Mouse (Mus musculus): ENCODE results near the gene Alpk1. TPM values are rescaled to one million over a fixed set of nuclear protein-coding genes. Genes with fewer than 3 reads are reported as not detected.

The Alpk1 gene
- polyA plus RNA-seq, 2 experiments = 0.19 to 0.59 TPM

DNA sequence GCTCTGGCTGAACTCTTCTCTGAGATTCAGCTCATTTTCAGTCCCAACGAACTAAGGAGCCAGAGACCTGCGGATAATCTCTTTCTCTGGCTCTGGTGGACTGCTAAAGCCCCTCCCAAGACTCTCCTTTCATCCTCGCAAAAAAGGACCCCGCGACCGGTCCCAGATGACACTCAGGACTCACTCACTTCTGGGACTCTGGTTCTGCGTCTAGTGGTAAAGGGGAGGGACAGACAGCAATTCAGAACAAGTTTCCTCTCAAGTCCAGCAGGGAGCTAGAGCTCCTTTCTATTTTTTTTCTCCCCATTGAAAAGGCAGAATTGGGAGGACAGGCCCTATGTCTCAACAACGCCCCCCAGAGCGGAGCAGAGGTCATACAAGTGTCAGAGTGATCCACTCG lies 148.7 kb downstream of the Alpk1 start:
- ATAC-seq (ENCODE audit: insufficient read depth) (no peak), DNase-seq (ENCODE audit: low read depth in 3 of 3, low spot score in 3 of 3) (no peak)
- Histone ChIP-seq H3K36me3 (replicated peaks; ENCODE audit: control insufficient read depth, insufficient read depth, low read depth) (no peaks in the 10 kb centered on the region), H3K27ac (no peak overlapping the region), H3K9me3 (ENCODE audit: control insufficient read depth, low read length) (no peaks in the 10 kb centered on the region), H3K4me2 (ENCODE audit: low read depth) (no peak overlapping the region), H3K4me1 (replicated peaks; ENCODE audit: control insufficient read depth in 2 of 2, insufficient read depth in 2 of 2, low read length in 1 of 2) (no peaks in the 10 kb centered on the region), H3K4me3 (ENCODE audit: insufficient read depth in 1 of 2, low read depth in 2 of 2, low read length in 2 of 2) (no peak overlapping the region), H3K9ac (replicated peaks) (no peak overlapping the region), H3K27me3 (ENCODE audit: control insufficient read depth, insufficient read depth, low read length) (peaks cover 93% of the 10 kb centered on the region)
- no peak for TF ChIP-seq EP300 (IDR thresholded peaks at IDR 0.05; ENCODE audit: low read depth)
- no peak for TF ChIP-seq CTCF (IDR thresholded peaks at IDR 0.05; ENCODE audit: low read depth)
- WGBS (ENCODE audit: insufficient replicate concordance) = 1% methylated on average over 10 of the region's 10 CpGs

DNA sequence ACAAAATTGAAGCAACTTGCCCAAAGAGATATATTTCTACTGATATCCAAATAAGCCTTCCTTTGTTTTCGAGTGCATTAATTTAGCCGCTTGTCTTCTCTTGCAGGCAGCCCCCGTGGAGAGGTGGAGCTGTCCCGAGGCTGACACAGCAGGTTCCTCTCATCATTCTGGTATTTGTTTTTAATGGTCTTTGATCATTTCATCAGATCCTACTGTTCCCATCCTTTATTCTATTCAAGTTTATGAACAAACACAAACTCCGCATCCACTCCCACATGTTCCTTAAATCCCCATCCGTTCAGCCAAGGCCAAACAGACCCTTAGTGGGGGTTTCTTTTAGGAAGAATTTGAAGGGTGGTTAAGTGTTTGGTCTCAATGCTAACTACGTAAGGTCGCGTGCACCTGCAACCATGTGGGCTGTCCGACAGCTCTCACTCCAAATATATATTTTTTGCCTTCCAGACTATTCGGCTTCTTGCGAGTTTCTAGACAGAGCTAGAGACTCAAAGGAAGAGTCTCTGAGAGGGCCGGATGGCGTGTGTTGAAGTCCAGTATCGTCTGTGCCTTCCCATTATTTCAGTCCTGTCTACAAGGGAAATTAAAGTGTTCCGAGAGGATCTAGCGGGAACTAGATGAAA lies 149.5 kb downstream of the Alpk1 start:
- Histone ChIP-seq H3K4me2 (ENCODE audit: low read depth) (no peak overlapping the region), H3K36me3 (replicated peaks; ENCODE audit: control insufficient read depth, insufficient read depth, low read depth) (no peaks in the 10 kb centered on the region), H3K27me3 (ENCODE audit: control insufficient read depth, insufficient read depth, low read length) (peaks cover 96% of the 10 kb centered on the region), H3K27ac (no peak overlapping the region), H3K4me1 (replicated peaks; ENCODE audit: control insufficient read depth in 2 of 2, insufficient read depth in 2 of 2, low read length in 1 of 2) (no peaks in the 10 kb centered on the region), H3K9ac (replicated peaks) (no peak overlapping the region), H3K4me3 (ENCODE audit: insufficient read depth in 1 of 2, low read depth in 2 of 2, low read length in 2 of 2) (no peak overlapping the region), H3K9me3 (ENCODE audit: control insufficient read depth, low read length) (no peaks in the 10 kb centered on the region)
- DNase-seq (ENCODE audit: low read depth in 3 of 3, low spot score in 3 of 3) (no peak), ATAC-seq (ENCODE audit: insufficient read depth) (no peak)
- TF ChIP-seq EP300 (IDR thresholded peaks at IDR 0.05; ENCODE audit: low read depth) = no peak
- no peak for TF ChIP-seq CTCF (IDR thresholded peaks at IDR 0.05; ENCODE audit: low read depth)
- 6% methylated on average over 17 of the region's 17 CpGs for WGBS (ENCODE audit: insufficient replicate concordance)

DNA sequence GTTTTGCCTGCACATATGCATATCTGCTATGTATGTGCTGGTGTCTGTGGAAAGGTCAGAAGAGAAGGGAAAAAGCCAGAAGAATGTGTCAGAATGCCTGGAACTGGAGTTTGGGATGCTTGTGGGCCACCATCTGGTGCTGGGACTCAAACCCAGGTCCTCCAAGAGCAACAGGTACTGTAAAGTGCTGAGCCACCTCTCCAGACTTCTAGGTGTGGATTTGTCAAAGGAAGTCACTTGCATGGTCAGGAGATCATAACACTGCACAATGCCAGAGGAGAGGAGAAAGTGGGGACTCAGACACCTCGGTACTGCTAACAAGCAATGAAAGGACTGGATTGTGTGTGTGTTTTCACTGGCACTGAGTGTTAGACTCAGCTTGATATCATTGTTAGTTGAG lies 150.1 kb downstream of the Alpk1 start:
- Histone ChIP-seq H3K27ac (no peak overlapping the region), H3K4me3 (ENCODE audit: insufficient read depth in 1 of 2, low read depth in 2 of 2, low read length in 2 of 2) (no peak overlapping the region), H3K4me2 (ENCODE audit: low read depth) (no peak overlapping the region), H3K9me3 (ENCODE audit: control insufficient read depth, low read length) (no peaks in the 10 kb centered on the region), H3K36me3 (replicated peaks; ENCODE audit: control insufficient read depth, insufficient read depth, low read depth) (no peaks in the 10 kb centered on the region), H3K27me3 (ENCODE audit: control insufficient read depth, insufficient read depth, low read length) (peaks cover 97% of the 10 kb centered on the region), H3K9ac (replicated peaks) (no peak overlapping the region), H3K4me1 (replicated peaks; ENCODE audit: control insufficient read depth in 2 of 2, insufficient read depth in 2 of 2, low read length in 1 of 2) (no peaks in the 10 kb centered on the region; a peak in 1 of 4 replicates)
- DNase-seq (ENCODE audit: low read depth in 3 of 3, low spot score in 3 of 3) (no peak), ATAC-seq (ENCODE audit: insufficient read depth) (no peak)
- TF ChIP-seq CTCF (IDR thresholded peaks at IDR 0.05; ENCODE audit: low read depth) (no peak), EP300 (IDR thresholded peaks at IDR 0.05; ENCODE audit: low read depth) (no peak)
- 17% methylated on average over 1 of the region's 1 CpGs for WGBS (ENCODE audit: insufficient replicate concordance)

DNA sequence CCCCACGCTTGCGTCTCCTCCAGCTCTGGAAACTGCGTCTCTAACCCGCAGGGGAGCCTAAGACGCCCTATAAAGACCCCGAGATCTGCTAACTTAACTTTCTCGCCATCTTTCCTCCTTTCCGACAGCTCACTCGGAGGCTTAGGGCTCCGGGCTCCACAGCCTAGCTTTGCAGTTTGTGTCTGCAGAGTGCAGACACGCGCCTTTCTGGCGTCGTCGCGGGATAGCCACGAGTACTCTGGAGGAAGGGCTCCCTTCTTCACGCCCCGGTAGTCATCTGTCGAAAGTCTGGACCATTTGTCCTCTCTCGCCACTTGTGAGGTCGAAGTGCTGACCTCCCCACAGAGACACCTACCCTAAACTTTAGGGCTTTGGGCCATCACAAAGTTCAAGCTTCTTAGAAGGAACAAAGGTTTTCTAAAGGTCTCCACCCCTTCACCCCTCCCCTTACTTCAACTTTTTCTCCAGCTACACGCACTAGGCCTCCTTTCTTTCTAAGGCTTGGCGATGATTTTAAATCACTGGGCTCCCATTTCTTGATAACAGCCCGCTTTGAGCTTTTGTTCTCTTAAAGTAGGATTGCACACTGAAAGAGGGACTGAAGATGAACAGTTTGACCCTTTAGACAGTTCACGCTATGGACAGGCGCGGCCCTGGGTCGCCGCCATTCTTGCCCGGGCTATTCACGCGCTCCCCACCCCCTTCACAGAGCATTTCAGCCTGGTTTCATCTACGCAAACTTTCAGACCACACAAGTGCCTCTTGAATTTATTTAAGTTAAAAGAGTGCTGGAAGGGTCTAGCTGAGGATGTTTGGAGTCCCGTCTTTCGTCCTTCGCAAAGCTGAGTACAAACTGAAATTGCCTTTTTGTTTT lies 151.8 kb downstream of the Alpk1 start:
- ATAC-seq (ENCODE audit: insufficient read depth) (no peak), DNase-seq (ENCODE audit: low read depth in 3 of 3, low spot score in 3 of 3) (no peak)
- 2% methylated on average over 37 of the region's 37 CpGs for WGBS (ENCODE audit: insufficient replicate concordance)
- H3K4me1 ChIP-seq (replicated peaks; ENCODE audit: control insufficient read depth in 2 of 2, insufficient read depth in 2 of 2, low read length in 1 of 2) = no peaks in the 10 kb centered on the region; a peak in 1 of 4 replicates
- H3K36me3 ChIP-seq (replicated peaks; ENCODE audit: control insufficient read depth, insufficient read depth, low read depth) = no peaks in the 10 kb centered on the region
- H3K9me3 ChIP-seq (ENCODE audit: control insufficient read depth, low read length) = no peaks in the 10 kb centered on the region
- H3K4me3 ChIP-seq (ENCODE audit: insufficient read depth in 1 of 2, low read depth in 2 of 2, low read length in 2 of 2) = no peak overlapping the region
- TF ChIP-seq EP300 (IDR thresholded peaks at IDR 0.05; ENCODE audit: low read depth) (no peak), CTCF (IDR thresholded peaks at IDR 0.05; ENCODE audit: low read depth) (no peak)
- H3K9ac ChIP-seq (replicated peaks) = no peak overlapping the region
- H3K27me3 ChIP-seq (ENCODE audit: control insufficient read depth, insufficient read depth, low read length) = peaks cover 86% of the 10 kb centered on the region
- no peak overlapping the region for H3K27ac ChIP-seq
- no peak overlapping the region for H3K4me2 ChIP-seq (ENCODE audit: low read depth)

DNA sequence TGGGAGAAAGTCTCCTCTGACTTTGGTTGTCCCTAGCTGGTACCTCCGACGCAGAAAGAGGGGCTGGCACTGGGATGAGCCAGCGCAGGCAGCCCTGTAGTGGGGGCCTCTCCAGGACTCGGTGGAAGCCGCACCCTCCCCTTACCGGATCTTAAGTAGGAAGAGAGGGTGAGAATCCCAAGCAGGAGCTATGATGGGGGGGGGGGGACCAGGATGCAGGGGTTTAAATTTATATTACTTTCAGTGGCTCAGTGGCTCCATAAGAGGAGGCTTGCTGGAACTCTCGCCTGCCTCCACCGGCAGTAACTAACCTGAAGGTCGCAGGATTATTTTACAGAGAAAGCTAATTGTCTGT lies 152.4 kb downstream of the Alpk1 start:
- H3K9ac ChIP-seq (replicated peaks) = no peak overlapping the region
- no peak overlapping the region for H3K4me2 ChIP-seq (ENCODE audit: low read depth)
- DNase-seq (ENCODE audit: low read depth in 3 of 3, low spot score in 3 of 3) (no peak), ATAC-seq (ENCODE audit: insufficient read depth) (no peak)
- TF ChIP-seq CTCF (IDR thresholded peaks at IDR 0.05; ENCODE audit: low read depth) (no peak), EP300 (IDR thresholded peaks at IDR 0.05; ENCODE audit: low read depth) (no peak)
- no peaks in the 10 kb centered on the region for H3K36me3 ChIP-seq (replicated peaks; ENCODE audit: control insufficient read depth, insufficient read depth, low read depth)
- no peak overlapping the region for H3K27ac ChIP-seq
- peaks cover 80% of the 10 kb centered on the region for H3K27me3 ChIP-seq (ENCODE audit: control insufficient read depth, insufficient read depth, low read length)
- H3K4me3 ChIP-seq (ENCODE audit: insufficient read depth in 1 of 2, low read depth in 2 of 2, low read length in 2 of 2) = no peak overlapping the region
- H3K9me3 ChIP-seq (ENCODE audit: control insufficient read depth, low read length) = no peaks in the 10 kb centered on the region
- WGBS (ENCODE audit: insufficient replicate concordance) = 3% methylated on average over 9 of the region's 9 CpGs
- no peaks in the 10 kb centered on the region; a peak in 1 of 4 replicates for H3K4me1 ChIP-seq (replicated peaks; ENCODE audit: control insufficient read depth in 2 of 2, insufficient read depth in 2 of 2, low read length in 1 of 2)

Data from liver, embryonic 14.5 days (tissue).